Mouse (Mus musculus): ENCODE results near the gene Atxn7l2.

Gene Atxn7l2

GRCm38 (mm10) chr3:108211845-108212244, 1.1 kb upstream of the Atxn7l2 start:
- ChIA-PET POLR2A (interaction anchor here in 2 of 4 experiments (1.3 to 4.6 kb wide), 6 partner anchors 11 to 360 kb away, joined by 6 to 88 read pairs (median 16); partner anchors contain the start of genes Cyb561d1 (in 2 of the 2), Gnai3 (in 1 of the 2), Psma5 (in 1 of the 2) and Taf13 (in 1 of the 2)), CTCF (interaction anchor here (0.6 to 2.3 kb wide), 6 partner anchors 10 to 139 kb away, joined by 3 to 23 read pairs (median 4); partner anchors contain the start of gene Cyb561d1 (in 1 of the 4))

GRCm38 (mm10) chr3:108209946-108210770, 576 bp downstream of the Atxn7l2 start:
- ChIA-PET CTCF (interaction anchor here (0.6 to 2.3 kb wide), 21 partner anchors 9 to 331 kb away, joined by 3 to 23 read pairs (median 5); partner anchors contain the start of genes Cyb561d1 (in 4 of the 4), Gnai3 (in 1 of the 4), Psma5 (in 1 of the 4) and Sort1 (in 1 of the 4)), POLR2A (interaction anchor here (0.5 to 4.6 kb wide), 76 partner anchors 8 to 878 kb away, joined by 3 to 88 read pairs (median 4); partner anchors contain the start of genes Cyb561d1 (in 4 of the 4), Psma5 (in 3 of the 4), Psrc1 (in 3 of the 4) and Sars (in 3 of the 4))

GRCm38 (mm10) chr3:108209536-108209935, 1.2 kb downstream of the Atxn7l2 start:
- ChIA-PET POLR2A (interaction anchor here (0.6 to 4.6 kb wide), 34 partner anchors 9 to 857 kb away, joined by 3 to 88 read pairs (median 6); partner anchors contain the start of genes Cyb561d1 (in 4 of the 4), Sars (in 3 of the 4), Gnai3 (in 2 of the 4) and Psma5 (in 2 of the 4)), CTCF (interaction anchor here in 3 of 4 experiments (1.5 to 2.3 kb wide), 3 partner anchors 8 to 9 kb away, joined by 6 to 23 read pairs (median 11); partner anchors contain the start of gene Cyb561d1 (in 3 of the 3))

GRCm38 (mm10) chr3:108209001-108209400, 1.7 kb downstream of the Atxn7l2 start:
- CTCF ChIA-PET: interaction anchor here in 1 of 4 experiments (1.4 to 1.5 kb wide), 2 partner anchors 8 to 266 kb away, joined by 3 to 6 read pairs; partner anchors contain the start of genes Cyb561d1 and Gstm6
- POLR2A ChIA-PET: interaction anchor here in 3 of 4 experiments (1.2 to 4.6 kb wide), 10 partner anchors 8 to 175 kb away, joined by 4 to 88 read pairs (median 13); partner anchors contain the start of genes Cyb561d1 (in 3 of the 3), Psma5 (in 2 of the 3), Amigo1 (in 1 of the 3) and Gnai3 (in 1 of the 3)

GRCm38 (mm10) chr3:108206731-108207375, 3.9 kb downstream of the Atxn7l2 start:
- POLR2A ChIA-PET: interaction anchor here in 2 of 4 experiments (0.8 to 13.7 kb wide), 7 partner anchors 8 to 61 kb away, joined by 3 to 158 read pairs (median 4); partner anchors contain the start of genes Amigo1 (in 1 of the 2), Cyb561d1 (in 1 of the 2), Gnai3 (in 1 of the 2) and Psma5 (in 1 of the 2)
- CTCF ChIA-PET: no interaction called here

GRCm38 (mm10) chr3:108205601-108206000, 5.1 kb downstream of the Atxn7l2 start:
- ChIA-PET CTCF (interaction anchor here in 3 of 4 experiments (0.9 to 1.3 kb wide), 3 partner anchors 9 to 41 kb away, joined by 3 to 5 read pairs (median 3); no protein-coding TSS in a partner anchor), POLR2A (interaction anchor here in 2 of 4 experiments (1.2 to 13.7 kb wide), 4 partner anchors 10 to 182 kb away, joined by 3 to 158 read pairs (median 6); partner anchors contain the start of genes Amigo1 (in 1 of the 2) and Psma5 (in 1 of the 2))

GRCm38 (mm10) chr3:108204470-108204869, 6.3 kb downstream of the Atxn7l2 start:
- POLR2A ChIA-PET: interaction anchor here in 2 of 4 experiments (1.1 to 13.7 kb wide), 7 partner anchors 16 to 183 kb away, joined by 4 to 158 read pairs (median 7); partner anchors contain the start of genes Amigo1 (in 2 of the 2) and Psma5 (in 2 of the 2)
- CTCF ChIA-PET: interaction anchor here (0.6 to 5.7 kb wide), 27 partner anchors 8 to 803 kb away, joined by 3 to 58 read pairs (median 4); partner anchors contain the start of genes Psma5 (in 2 of the 4), Amigo1 (in 1 of the 4) and Psrc1 (in 1 of the 4)

- POLR2A ChIA-PET: interaction anchor here in 3 of 4 experiments (0.5 to 13.7 kb wide), 9 partner anchors 15 to 58 kb away, joined by 3 to 158 read pairs (median 6); partner anchors contain the start of genes Amigo1 (in 2 of the 3), Psma5 (in 2 of the 3) and Gnai3 (in 1 of the 3)
- CTCF ChIA-PET: interaction anchor here (0.6 to 5.7 kb wide), 28 partner anchors 9 to 802 kb away, joined by 3 to 58 read pairs (median 4); partner anchors contain the start of genes Psma5 (in 2 of the 4), Amigo1 (in 1 of the 4) and Psrc1 (in 1 of the 4)
These were observed 7.0 kb downstream of the Atxn7l2 start for GRCm38 (mm10) chr3:108203621-108204325.

- CTCF ChIA-PET: interaction anchor here in 3 of 4 experiments (1.0 to 5.7 kb wide), 7 partner anchors 11 to 207 kb away, joined by 3 to 58 read pairs (median 4); partner anchors contain the start of gene Psrc1 (in 1 of the 3)
- POLR2A ChIA-PET: interaction anchor here in 3 of 4 experiments (0.5 to 13.7 kb wide), 9 partner anchors 15 to 241 kb away, joined by 3 to 158 read pairs (median 6); partner anchors contain the start of genes Amigo1 (in 2 of the 3), Gnai3 (in 1 of the 3), Psma5 (in 1 of the 3) and Sars (in 1 of the 3)
These were observed 7.5 kb downstream of the Atxn7l2 start for GRCm38 (mm10) chr3:108203212-108203611.

GRCm38 (mm10) chr3:108202506-108202905, 8.2 kb downstream of the Atxn7l2 start:
- CTCF ChIA-PET: interaction anchor here in 3 of 4 experiments (1.0 to 5.7 kb wide), 6 partner anchors 8 to 38 kb away, joined by 3 to 58 read pairs (median 10); partner anchors contain the start of gene Atxn7l2 (in 1 of the 3)

GRCm38 (mm10) chr3:108200329-108201323, 10.1 kb downstream of the Atxn7l2 start, which contains the start of gene Cyb561d1:
TSS of gene Cyb561d1 (minus strand) at chr3:108201212.
- POLR2A ChIA-PET: interaction anchor here (0.5 to 13.7 kb wide), 82 partner anchors 9 to 1041 kb away, joined by 3 to 158 read pairs (median 4); partner anchors contain the start of genes Atxn7l2 (in 4 of the 4), Amigo1 (in 3 of the 4), Gnai3 (in 3 of the 4) and Psma5 (in 3 of the 4)
- CTCF ChIA-PET: interaction anchor here (0.6 to 5.7 kb wide), 39 partner anchors 9 to 334 kb away, joined by 3 to 58 read pairs (median 4); partner anchors contain the start of genes Atxn7l2 (in 4 of the 4), Amigo1 (in 1 of the 4), Gnai3 (in 1 of the 4) and Gstm2 (in 1 of the 4)

More at GRCm38 (mm10) chr3:108202506-108202905, 8.2 kb downstream of the Atxn7l2 start:
- POLR2A ChIA-PET: interaction anchor here in 3 of 4 experiments (1.1 to 13.7 kb wide), 12 partner anchors 7 to 242 kb away, joined by 3 to 158 read pairs (median 17); partner anchors contain the start of genes Atxn7l2 (in 3 of the 3), Amigo1 (in 2 of the 3), Psma5 (in 1 of the 3) and Sars (in 1 of the 3)

- POLR2A ChIA-PET: interaction anchor here in 3 of 4 experiments (0.6 to 13.7 kb wide), 13 partner anchors 10 to 185 kb away, joined by 3 to 158 read pairs (median 19); partner anchors contain the start of genes Psma5 (in 3 of the 3), Amigo1 (in 2 of the 3), Atxn7l2 (in 2 of the 3) and Gnai3 (in 1 of the 3)
- CTCF ChIA-PET: interaction anchor here in 2 of 4 experiments (0.5 to 5.7 kb wide), 3 partner anchors 14 to 181 kb away, joined by 3 to 58 read pairs (median 3); no protein-coding TSS in a partner anchor
These were observed 11.5 kb downstream of the Atxn7l2 start for GRCm38 (mm10) chr3:108199231-108199630.

- POLR2A ChIA-PET: interaction anchor here in 2 of 4 experiments (0.6 to 13.7 kb wide), 8 partner anchors 9 to 60 kb away, joined by 3 to 158 read pairs (median 5); partner anchors contain the start of genes Amigo1 (in 1 of the 2), Atxn7l2 (in 1 of the 2) and Psma5 (in 1 of the 2)
- CTCF ChIA-PET: interaction anchor here in 3 of 4 experiments (0.5 to 2.1 kb wide), 10 partner anchors 8 to 50 kb away, joined by 3 to 8 read pairs (median 4); partner anchors contain the start of gene Atxn7l2 (in 1 of the 3)
These were observed 13.7 kb downstream of the Atxn7l2 start for GRCm38 (mm10) chr3:108197066-108197497.
